Mouse (Mus musculus) myocyte (in vitro differentiated cells): ENCODE measurements at regions not wholly inside any gene's neighbourhood (a gene's known extent, or its start where the extent isn't known, plus 50 kb on each side); places are given as distances from the start of the nearest gene placed in this dataset.

ENCODE experiments used
- CEBPB ChIP-seq: IDR thresholded peaks from 2 replicates; pipeline ENCODE4 v1.6.1; 2011; ENCODE audit warnings: mild to moderate bottlenecking, moderate library complexity; ENCODE audit not compliant: poor library complexity, insufficient read depth, severe bottlenecking
- MAX ChIP-seq: IDR thresholded peaks from one replicate; pipeline ENCODE4 v1.6.1; 2011; ENCODE audit warnings: low read depth, mild to moderate bottlenecking, control low read depth
- MYOG ChIP-seq, 3 experiments: IDR thresholded peaks; one replicate each; pipeline ENCODE4 v1.6.1; 2011; ENCODE audit warnings: control low read depth in 2 of 3, low read depth in 2 of 3, mild to moderate bottlenecking in 2 of 3; ENCODE audit not compliant: insufficient read length in 2 of 3, control insufficient read depth in 1 of 3, insufficient read depth in 1 of 3
- POLR2A ChIP-seq: IDR thresholded peaks from one replicate; pipeline ENCODE4 v1.6.1; 2011; ENCODE audit warnings: low read depth, mild to moderate bottlenecking, control low read depth, moderate library complexity; ENCODE audit not compliant: insufficient read length
- REST ChIP-seq: IDR thresholded peaks from one replicate; pipeline ENCODE4 v1.6.1; 2011; ENCODE audit warnings: mild to moderate bottlenecking, control low read depth, moderate library complexity; ENCODE audit not compliant: insufficient read depth, insufficient read length
- SRF ChIP-seq: IDR thresholded peaks from one replicate; pipeline ENCODE4 v1.6.1; 2011; ENCODE audit warnings: low read depth; ENCODE audit not compliant: control insufficient read depth, insufficient read length
- TCF12 ChIP-seq: IDR thresholded peaks from one replicate; pipeline ENCODE4 v1.6.1; 2011; ENCODE audit warnings: mild to moderate bottlenecking, control low read depth; ENCODE audit not compliant: poor library complexity, insufficient read depth, severe bottlenecking
- USF1 ChIP-seq: IDR thresholded peaks from one replicate; pipeline ENCODE4 v1.6.1; 2011; ENCODE audit warnings: low read depth, mild to moderate bottlenecking, control low read depth, moderate library complexity

GRCm38 (mm10) chr15:59245927-59246649 lies 357.0 kb downstream of the Gm49356 start:
- no peak for TF ChIP-seq MAX
- TF ChIP-seq POLR2A: no peak
- TF ChIP-seq MYOG (IDR thresholded peaks at IDR 0.05; ENCODE audit: control insufficient read depth in 1 of 3, insufficient read depth in 1 of 3, insufficient read length in 2 of 3, low read depth in 2 of 3): no peak
- TF ChIP-seq SRF: no peak
- no peak for TF ChIP-seq TCF12
- no peak for TF ChIP-seq CEBPB
- TF ChIP-seq USF1: no peak
- no peak for TF ChIP-seq REST
